Mouse (Mus musculus): ENCODE measurements at regions not wholly inside any gene's neighbourhood (a gene's known extent, or its start where the extent isn't known, plus 50 kb on each side); places are given as distances from the start of the nearest gene placed in this dataset.
A peak's percentile ranks its signal among the peaks of the same experiment; 100 is the strongest.

DNA sequence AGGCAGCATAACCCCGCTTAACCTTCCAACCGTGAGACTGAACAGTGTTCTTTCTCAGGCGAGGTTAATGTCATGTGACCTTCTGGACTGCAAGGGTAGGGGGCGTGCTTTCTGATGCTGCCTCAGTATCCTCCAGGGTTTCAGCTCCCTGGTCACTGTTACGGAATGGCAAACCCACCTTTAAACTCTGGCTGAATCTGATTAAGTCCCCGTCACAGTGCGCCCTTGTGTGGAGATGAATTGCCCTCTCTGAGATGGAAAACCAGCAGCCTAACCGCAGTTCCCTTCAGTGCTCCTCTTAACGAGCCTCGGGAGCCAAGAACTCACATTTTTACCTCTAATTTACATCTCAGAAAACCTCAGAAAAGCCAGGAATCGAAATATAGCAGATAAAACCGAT, 260.0 kb downstream of the Dact1 start:
- no peak for DNase-seq (ENCODE audit: low read depth, low spot score)

DNA sequence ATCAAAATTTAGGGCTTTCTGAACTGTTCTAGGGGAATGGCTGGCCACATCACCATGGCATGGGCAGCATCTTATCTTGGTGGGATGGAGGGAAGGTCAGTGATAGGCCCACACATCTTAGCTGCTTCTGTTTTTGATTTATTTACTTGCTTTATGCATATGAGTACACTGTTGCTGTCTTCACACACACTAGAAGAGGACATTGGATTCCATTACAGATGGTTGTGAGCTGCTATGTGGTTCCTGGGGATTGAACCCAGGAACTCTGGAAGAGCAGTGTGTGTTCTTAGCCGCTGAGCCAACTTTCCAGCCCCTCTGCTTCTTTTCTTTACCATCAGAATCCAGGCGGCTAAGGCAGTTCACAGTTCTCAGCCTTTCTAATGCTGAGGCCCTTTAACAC, 260.4 kb downstream of the Dact1 start:
- DNase-seq (ENCODE audit: low read depth, low spot score): no peak

DNA sequence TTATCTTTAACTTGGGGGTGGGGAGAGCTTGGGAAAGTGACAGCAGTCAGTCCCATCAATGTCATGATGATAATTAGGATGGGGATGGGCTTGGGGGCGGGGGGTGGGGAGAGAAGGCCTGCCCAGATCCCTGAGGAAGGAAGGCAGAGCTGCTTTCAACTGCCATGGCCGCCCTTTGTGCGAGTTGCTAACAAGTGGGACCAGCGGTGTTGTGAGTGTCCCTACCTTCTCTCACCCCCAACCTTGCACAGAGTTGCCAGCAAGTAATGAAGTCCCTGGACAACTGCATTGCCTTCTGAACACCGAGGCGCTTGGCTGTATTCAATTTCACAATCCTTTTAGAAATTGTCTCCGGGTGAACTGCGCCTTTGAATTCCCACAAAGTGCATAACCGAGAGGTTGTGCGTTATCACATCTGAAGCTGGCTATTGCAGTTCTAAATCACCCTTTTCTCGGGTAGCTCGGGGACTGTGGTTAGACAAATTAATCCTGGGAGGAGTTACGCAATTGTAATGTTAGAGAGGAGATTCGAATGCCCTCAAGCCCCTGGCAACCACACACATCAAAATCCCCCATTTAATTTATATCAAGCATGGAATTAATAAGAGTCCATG, 257.9 kb upstream of the Daam1 start:
- DNase-seq (ENCODE audit: low read depth, low spot score): no peak

DNA sequence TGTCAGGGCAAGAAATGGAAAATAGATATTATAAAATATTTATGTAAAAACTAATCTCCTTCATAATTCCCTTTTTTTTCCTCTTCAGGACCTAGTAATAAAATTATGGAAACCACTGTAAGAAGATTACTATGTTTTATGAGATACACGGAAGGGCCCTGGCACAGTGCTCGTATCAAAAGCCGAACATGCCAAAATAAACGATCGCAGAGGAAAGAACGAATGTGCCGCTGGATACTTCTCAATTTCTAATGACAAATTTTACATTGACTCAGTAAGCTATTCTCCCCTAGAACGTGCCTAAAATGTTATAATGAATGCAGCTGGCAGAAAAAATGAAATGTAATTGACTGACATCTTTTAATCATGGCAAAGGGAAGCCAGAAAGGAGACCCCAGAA, 257.4 kb upstream of the Daam1 start:
- no peak for DNase-seq (ENCODE audit: low read depth, low spot score)

DNA sequence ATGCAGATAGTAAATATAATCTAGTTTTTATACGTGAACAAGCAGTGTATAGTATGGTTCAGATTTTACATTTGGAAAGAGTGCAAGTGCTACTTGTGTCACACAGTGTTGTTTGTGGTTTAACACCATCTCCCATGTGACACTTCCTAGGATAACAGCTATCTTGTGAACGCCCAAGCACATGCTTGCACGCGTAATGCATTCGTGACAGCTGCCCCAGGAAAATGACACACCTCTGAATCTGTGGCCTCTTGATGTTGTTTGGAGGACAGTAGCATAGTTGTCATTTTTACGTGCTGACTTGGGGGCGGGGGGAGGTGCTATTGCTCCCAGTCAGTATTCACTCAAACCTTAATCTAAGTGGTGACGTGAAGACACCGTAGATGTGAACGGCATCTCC, 256.2 kb upstream of the Daam1 start:
- DNase-seq (ENCODE audit: low read depth, low spot score): no peak

DNA sequence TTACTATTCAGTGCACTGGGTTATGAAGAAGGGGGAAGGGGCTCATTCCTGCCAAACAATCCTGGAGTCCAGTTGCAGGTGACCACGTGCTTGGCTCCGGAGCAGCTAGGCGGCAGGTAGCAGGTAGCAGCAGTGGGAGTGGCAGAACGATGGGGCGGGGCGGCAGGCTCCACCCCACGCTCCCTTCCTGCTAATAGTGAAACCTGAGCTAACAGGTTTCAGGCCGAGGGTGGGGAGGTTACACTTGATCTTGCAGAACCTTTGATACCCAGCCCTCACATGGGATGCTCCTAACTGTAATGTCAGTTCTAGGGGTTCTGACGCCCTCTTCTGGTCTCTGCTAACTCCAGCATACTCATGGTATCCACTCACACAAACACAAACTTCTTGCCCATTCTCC, 253.5 kb upstream of the Daam1 start:
- peak; percentile 87 for DNase-seq (ENCODE audit: low read depth, low spot score)

DNA sequence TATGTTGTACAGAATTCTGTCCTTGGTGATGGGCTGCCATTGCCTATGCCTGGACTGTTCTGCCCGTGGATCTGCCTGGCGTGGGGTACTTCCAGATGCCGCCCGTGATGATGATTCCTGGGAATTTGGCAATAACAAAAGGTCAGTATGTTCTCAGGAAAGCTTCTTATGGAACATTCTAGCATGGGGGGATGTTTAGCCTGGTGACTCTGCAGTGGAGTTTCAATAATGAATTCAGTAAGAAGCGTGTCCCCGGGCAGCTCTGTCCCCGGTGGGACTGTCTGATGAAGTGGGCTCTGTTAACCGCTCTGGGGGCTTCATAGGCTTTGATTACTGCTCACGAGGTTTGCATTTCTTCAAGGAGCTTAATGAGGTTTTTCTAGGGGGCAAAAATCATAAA, 252.9 kb upstream of the Daam1 start:
- DNase-seq (ENCODE audit: low read depth, low spot score): no peak

DNA sequence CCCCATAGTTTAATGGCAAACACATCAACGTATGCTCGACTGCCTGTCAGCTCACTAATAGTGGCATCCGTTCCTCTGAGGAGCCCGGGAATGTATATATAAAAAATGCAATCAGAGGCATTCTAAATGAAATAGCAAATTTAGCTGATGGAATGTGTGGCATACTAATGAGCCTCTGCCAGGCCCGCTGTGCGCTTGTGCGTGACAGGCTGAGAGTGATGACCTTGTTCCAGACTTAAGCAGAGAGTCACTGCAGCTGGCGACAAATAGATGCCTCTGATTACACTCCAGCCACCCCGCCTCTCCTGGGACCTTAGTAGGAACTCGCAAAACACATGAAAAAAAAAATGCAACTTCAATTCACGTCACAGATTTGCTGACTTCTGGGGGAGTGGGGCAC, 252.0 kb upstream of the Daam1 start:
- no peak for DNase-seq (ENCODE audit: low read depth, low spot score)

DNA sequence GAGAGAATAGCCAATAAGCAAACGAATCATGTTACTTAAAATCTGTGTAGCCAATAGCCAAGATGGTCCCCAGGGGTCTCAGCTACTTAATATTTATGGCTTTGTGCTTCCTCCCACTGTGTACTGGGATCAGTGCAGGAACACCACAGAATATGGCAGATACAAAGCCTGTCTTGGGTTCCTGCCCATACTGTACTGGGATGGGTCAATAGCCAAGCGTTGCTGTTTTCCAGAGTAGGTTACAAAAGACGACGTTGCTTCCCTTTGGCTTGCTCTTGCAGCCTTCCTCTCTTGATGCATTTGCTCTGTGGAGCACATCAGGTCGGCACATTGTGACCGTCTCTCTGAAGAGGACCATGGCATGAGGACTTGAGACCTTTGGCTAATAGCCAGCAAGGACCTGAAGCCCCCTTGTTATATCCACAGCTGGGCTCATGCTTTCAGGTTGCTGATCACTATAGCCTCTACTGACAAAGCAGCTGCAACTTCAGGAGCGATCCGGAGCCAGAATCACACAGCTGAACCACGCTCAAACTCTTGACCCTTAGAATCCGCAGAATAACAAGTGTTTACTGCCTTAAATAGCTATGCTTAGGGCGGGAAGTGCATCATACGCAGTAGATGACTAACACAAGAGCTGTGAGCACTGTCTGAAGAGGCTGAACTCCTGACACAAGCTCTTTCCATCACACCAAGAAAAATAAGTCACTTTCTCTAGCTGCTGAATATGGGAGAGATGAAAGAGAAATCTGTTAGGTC, 250.2 kb upstream of the Daam1 start:
- no peak for DNase-seq (ENCODE audit: low read depth, low spot score)

DNA sequence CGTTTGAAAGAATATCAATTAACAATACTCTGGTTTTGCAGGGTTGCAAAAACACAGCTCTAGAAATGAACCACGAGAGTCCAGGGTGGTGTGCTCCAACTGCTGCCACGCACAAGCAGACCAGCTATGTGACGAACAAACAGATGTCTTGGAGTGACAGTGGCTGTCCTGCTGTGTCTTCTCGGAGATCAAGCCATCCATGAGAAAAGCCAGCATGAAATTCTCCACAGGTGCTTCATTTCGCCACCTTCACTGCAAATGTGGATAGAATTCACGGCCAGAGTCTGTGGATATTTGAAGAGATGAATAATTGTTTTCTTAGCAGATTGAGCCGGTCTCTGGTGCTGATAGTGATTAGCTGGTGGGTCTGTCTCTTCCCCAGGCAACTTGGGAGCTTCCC, 246.3 kb upstream of the Daam1 start:
- no peak for DNase-seq (ENCODE audit: low read depth, low spot score)

DNA sequence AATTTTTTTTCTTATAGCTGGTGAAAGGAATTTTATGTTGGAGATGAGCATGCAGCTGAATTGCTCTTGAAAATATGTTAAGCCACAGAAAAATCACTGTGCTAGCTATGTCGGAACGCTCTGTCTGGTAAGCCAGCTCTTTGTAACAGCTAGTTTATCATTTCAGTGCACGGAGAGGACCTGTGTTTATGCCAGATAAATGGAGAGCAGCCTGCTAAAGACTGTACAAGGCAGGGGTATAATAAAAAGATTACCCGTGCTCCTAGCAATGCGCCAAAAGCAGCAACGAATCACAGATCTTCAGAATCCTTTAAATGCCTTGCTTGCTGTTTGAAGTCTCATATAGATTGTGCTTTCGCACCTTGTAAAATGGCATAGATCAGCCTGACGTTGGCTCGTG, 232.2 kb upstream of the Daam1 start:
- no peak for DNase-seq (ENCODE audit: low read depth, low spot score)

DNA sequence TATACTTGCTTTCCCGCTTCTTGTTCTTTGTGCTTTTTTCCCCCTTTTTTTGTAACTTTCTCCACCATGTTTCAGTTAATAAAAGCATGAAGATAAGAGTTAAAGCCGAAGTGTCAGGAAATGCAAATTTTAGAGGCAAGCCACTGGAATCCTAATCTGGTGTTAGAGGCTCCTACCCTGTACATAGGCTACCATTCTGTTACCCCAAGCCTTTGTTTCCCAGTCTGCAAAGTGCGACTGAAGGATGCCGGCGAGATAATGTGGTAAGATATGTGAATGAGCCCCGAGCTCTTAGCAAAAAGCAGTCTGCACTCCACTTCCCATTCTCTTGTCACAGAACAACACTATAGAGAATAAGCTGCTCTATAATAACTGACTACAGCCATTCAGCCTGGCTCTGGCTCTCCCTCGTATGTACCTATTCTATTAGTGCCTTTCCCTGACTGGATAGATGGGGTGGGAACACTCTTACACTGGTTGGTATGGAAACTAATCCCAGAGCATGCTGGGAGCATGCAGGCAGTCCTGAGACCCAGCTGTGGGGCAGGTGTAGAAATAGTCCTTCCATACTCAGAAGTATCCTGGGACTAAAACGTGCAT, 229.7 kb upstream of the Daam1 start:
- no peak for DNase-seq (ENCODE audit: low read depth, low spot score)

DNA sequence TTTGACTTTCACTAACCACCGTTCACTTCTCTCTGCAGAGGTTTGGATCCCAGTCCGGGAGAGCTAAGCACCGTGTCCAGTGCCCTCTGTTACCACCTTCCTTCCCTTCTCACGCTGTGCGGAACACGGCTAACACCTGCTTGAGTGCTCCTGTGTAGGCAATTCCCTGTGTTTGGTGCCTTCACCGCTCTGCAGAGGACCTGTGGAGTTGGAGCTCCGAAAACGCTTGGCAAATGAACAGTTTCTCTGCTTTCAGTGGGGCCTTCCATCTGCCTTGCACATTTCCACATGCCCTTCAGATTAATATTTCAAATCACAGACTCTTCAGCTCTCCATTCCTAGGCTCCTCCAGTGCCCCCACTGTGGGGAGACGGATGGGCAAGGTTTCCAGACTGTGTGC, 227.7 kb upstream of the Daam1 start:
- DNase-seq (ENCODE audit: low read depth, low spot score): no peak

DNA sequence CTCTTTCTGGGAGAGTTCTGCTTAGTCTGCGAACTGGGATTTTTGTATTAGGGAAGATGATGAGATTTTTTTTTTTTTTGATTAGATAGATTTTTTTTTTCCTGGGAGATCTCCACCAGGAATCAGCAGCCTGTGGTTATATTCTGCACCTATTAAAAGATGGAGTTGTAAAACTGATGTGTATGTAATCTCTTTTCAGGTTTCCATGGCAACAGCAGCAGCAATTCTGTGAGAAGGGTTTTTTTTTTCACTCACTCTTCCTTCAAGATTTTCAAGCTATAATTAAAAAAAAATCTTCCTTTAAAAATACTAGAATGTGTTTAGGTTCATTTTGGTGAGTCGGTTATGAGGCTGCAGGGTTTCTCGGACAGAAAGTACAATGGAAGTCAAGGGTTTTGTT, 224.5 kb upstream of the Daam1 start:
- DNase-seq (ENCODE audit: low read depth, low spot score): no peak

DNA sequence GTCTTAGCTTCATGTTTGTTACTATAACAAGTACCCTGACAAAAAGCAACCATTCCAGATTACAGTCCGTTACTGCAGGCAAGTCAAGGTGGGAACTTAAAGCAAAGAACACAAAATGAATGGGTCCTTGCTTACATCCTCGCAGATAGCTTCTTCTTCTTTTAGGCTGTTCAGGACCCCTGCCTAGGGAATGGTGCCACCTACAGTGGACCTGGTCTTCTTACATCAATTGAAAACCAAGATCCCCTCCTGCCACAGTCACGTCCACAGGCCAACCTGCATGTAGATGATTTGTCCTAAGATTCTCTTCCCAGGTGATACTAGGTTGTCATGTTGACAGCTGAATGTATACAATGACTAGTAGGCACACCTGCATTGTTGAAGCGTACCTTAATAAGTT, 222.9 kb upstream of the Daam1 start:
- no peak for DNase-seq (ENCODE audit: low read depth, low spot score)

DNA sequence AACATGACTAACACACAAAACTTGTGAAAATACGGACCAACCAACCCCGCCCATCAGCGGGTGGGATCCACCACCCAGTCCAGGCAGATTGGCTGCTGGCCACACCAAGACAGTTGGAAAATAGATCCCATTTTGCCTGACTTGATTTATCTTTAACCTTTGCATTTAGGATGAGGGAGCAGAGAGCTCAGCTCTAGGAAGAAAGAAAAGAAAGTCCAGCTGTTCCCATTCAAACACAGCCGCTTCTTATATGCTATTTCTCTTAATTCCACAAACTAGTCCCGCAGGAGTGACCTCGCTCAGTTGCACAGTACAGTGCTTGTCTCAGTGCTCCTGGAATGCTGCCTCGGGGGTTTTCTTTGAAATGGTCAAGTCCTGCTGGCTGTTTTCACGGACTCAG, 217.6 kb upstream of the Daam1 start:
- peak; percentile 29 for DNase-seq (ENCODE audit: low read depth, low spot score)

DNA sequence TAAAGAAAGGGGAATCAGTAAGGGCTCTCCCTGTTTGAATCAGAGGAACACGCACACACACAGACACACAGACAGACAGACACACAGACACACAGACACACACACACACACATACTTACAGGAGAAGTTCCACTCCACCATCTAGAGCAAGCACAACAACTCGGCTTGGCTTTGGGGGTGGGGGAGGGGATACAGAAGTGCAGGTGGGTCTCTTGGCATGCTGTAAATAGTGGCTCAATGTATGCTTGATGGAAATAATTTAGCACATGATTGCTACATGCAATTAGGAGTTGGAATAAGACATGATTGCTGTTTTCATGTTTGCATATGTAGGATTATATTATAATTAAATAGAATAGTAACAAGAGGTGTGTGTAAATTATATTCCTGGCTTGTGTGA, 215.9 kb upstream of the Daam1 start:
- no peak for DNase-seq (ENCODE audit: low read depth, low spot score)

DNA sequence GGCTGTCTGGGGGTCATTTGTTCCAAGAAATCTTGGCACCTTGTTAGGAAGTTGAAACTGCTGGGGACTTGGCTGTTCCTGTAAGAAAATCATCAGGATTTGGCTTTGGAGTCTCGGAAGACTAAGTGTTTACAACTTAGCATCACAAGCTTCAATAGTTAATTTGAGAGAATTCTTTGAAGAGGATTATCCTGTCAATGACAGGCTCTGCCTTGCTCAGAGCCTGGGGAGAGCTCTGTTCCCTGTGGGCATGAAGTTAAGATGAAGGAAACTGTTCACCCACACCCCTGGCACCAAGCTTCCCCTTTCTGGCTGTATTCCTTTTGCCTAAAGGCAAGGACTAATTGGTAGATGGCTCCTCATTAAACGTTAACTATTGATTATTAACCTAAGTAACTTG, 215.5 kb upstream of the Daam1 start:
- no peak for DNase-seq (ENCODE audit: low read depth, low spot score)

DNA sequence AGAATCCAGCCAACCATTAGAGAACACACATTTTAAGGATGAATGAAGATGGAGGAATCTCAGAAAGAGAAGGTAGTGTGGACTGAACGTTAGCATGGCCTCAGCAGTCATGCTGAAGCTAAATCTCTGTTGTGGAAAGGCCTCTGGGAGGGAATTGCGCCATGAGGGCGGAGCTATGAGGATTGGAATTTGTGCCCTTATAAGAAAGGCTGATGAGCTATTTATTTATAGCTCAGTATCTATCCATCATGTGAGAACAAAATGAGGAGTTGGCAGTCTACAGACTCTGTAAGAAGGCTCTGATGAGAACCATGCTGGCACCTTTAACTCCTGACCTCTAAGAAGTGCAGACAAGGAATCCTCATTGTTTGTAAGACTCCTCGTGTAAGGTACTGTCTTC, 214.8 kb upstream of the Daam1 start:
- no peak for DNase-seq (ENCODE audit: low read depth, low spot score)

DNA sequence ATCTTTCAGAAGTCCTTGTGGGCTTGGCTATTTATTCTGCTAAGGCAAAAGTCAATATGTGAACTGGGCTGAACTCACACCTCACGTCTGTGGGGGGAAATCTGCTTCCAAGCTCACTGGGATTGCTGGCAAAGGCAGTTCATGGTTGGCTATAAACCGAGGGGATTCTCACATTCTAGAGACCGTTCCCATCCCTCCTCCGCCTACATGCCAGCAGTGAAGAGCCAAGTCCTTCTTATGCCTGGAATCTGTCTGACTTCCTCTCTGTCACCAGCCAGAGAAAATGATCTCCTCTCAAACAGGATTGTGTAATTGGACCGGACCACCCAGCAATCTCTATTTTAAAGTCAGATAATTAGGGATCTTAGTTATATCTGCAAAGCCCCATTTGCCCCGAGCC, 212.4 kb upstream of the Daam1 start:
- no peak for DNase-seq (ENCODE audit: low read depth, low spot score)

DNA sequence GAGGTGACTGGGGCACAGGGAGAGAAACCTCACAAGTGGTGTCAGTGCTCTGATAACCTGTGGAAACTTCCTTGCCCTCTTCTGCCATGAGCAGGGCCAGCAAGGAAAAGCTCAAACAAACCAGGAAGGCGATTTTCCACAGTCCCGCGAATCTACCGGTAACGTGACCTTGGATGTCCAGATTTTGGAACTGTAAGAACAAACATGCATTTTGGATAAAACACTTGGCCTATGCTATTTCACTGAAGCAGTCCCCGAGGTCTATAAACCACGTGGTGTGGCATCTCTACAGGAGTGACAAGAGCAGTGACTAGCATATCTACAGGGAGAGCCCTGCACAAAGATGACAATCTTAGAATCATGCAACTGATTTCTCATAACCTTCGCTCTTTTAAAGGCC, 211.9 kb upstream of the Daam1 start:
- DNase-seq (ENCODE audit: low read depth, low spot score): no peak

DNA sequence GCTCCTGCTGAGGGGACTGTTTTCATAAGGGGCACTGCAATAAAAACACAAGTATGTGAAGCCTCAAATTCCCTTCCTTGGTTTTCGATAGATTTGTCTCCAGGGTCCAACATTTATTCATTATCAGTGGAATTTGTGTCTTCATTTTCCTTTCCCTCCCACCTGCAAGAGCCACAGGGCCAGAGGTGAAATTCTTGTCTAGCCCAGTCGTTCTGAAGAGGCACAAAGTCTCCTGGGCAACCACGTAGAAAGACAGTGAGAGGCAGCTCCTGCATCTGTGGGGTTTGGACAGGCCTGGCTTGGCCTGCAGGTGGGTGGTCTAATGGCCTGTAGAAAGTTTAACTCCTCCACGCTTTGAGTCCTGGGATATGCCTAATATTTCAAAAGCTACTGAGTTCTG, 211.3 kb upstream of the Daam1 start:
- DNase-seq (ENCODE audit: low read depth, low spot score): no peak

DNA sequence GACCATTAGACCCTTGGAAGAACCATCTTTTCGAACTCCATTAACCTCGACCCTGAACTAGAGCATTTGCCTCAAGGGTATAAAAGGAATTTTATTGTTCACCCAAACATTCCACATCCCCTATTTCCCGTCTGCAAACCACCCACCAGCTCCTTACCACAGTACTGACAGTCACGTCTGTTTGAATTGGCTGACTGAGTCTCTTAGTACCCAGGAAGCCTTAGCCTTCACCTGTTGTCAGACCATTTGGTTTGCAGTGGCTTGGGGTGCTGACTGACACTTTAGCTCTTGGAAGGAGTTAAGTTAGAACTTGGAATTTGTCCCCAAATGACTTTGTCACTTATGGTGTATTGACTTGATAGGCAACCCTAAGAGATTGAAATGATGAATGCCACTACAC, 209.3 kb upstream of the Daam1 start:
- DNase-seq (ENCODE audit: low read depth, low spot score): no peak
